28 mouse cellular contexts compared by ENCODE assay signal in genomic region chr7:97832987-97833386, GRCm38 (mm10).
"Had no signal": no experiment of that assay in that cellular context is flagged by ENCODE, and none has a peak within 500 bp of the region (broad histone marks: within the 10 kb centered on the region; RNA-seq: fewer than 3 reads in every experiment).

No protein-coding gene starts in this region.

- H3K4me2 ChIP-seq: embryonic facial prominence, embryonic 12.5 days; embryonic facial prominence, embryonic 13.5 days; embryonic facial prominence, embryonic 15.5 days; forebrain, embryonic 12.5 days; forebrain, embryonic 13.5 days; forebrain, embryonic 15.5 days had no signal

- H3K4me3 ChIP-seq: embryonic facial prominence, embryonic 10.5 days; embryonic facial prominence, embryonic 12.5 days; embryonic facial prominence, embryonic 13.5 days; embryonic facial prominence, embryonic 15.5 days; erythroblast, embryonic 14.5 days; forebrain, embryonic 10.5 days; forebrain, embryonic 12.5 days; forebrain, embryonic 13.5 days; forebrain, embryonic 15.5 days; gastrocnemius, adult 2 months had no signal

- H3K9me3 ChIP-seq: embryonic facial prominence, embryonic 10.5 days; embryonic facial prominence, embryonic 12.5 days; embryonic facial prominence, embryonic 13.5 days; embryonic facial prominence, embryonic 15.5 days; forebrain, embryonic 10.5 days; forebrain, embryonic 12.5 days; forebrain, embryonic 13.5 days; forebrain, embryonic 15.5 days had no signal

- H3K9ac ChIP-seq: embryonic facial prominence, embryonic 12.5 days; embryonic facial prominence, embryonic 13.5 days; embryonic facial prominence, embryonic 15.5 days; forebrain, embryonic 12.5 days; forebrain, embryonic 13.5 days; forebrain, embryonic 15.5 days; forebrain, postnatal 0 days had no signal

- DNase-seq: cerebellum, adult 18-20 months; cerebellum, adult 2 months; cerebellum, adult 8-10 months; cerebellum, adult 9-10 months; cerebellum, adult 9-11 months; cerebellum, postnatal 10 days; cerebellum, postnatal 14 days; cerebellum, postnatal 25 days; cerebellum, postnatal 36 days; embryo, embryonic 11 days; forebrain, postnatal 0 days; gastrocnemius, adult 2 months; gastrocnemius, postnatal 10 days; gastrocnemius, postnatal 14 days; gastrocnemius, postnatal 25 days; gastrocnemius, postnatal 36 days; heart, adult 11 months had no signal

- ATAC-seq: forebrain, embryonic 13.5 days; forebrain, embryonic 14.5 days; forebrain, embryonic 15.5 days; forebrain, embryonic 16.5 days; forebrain, postnatal 0 days had no signal

- H3K27me3 ChIP-seq: embryonic facial prominence, embryonic 12.5 days; embryonic facial prominence, embryonic 13.5 days; embryonic facial prominence, embryonic 15.5 days; forebrain, embryonic 12.5 days; forebrain, embryonic 13.5 days; forebrain, embryonic 15.5 days had no signal

- H3K36me3 ChIP-seq: embryonic facial prominence, embryonic 10.5 days; embryonic facial prominence, embryonic 12.5 days; embryonic facial prominence, embryonic 13.5 days; embryonic facial prominence, embryonic 15.5 days; forebrain, embryonic 10.5 days; forebrain, embryonic 12.5 days; forebrain, embryonic 15.5 days had no signal

- H3K27ac ChIP-seq: embryonic facial prominence, embryonic 10.5 days; embryonic facial prominence, embryonic 12.5 days; embryonic facial prominence, embryonic 13.5 days; embryonic facial prominence, embryonic 15.5 days; forebrain, embryonic 10.5 days; forebrain, embryonic 12.5 days; forebrain, embryonic 13.5 days; forebrain, embryonic 15.5 days; gastrocnemius, adult 2 months had no signal

- H3K4me1 ChIP-seq: embryonic facial prominence, embryonic 10.5 days; embryonic facial prominence, embryonic 12.5 days; embryonic facial prominence, embryonic 13.5 days; embryonic facial prominence, embryonic 15.5 days; forebrain, embryonic 13.5 days; forebrain, embryonic 15.5 days had no signal
